Mouse (Mus musculus) T-helper 1 cell (primary cell): ENCODE measurements around the gene Slc28a1.
"Not testable (repeated sequence)": the region's sequence is repeated elsewhere in the genome, so short reads cannot be mapped to it uniquely, and the experiment has no call there.

Experiments used
- in situ Hi-C: fragments of 300-600 bp; cut with MboI, MseI; formaldehyde crosslinking; loops from one replicate; pipeline ENCODE4 v1.15.1; 2025; ENCODE audit warnings: high pct_unique_total_duplicates

Gene Slc28a1

DNA sequence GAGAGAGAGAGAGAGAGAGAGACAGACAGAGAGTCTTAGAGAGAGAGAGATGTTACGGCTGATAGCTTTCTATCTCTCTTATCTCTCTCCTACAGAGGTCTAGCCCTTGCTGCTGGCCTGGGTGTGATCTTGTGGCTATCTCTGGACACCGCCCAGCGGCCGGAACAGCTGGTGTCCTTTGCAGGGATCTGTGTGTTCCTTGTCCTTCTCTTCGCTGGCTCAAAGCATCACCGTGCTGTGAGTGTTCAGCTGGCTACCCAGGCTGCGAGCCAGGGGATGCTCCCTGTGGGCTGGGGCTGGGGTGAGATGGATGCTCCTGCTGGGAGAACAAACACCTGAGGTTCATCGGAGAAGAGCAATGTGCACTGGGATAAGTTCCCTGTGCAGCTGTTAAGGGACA lies 10.2 kb downstream of the Slc28a1 start:
- in situ Hi-C loops, result no loop called here

DNA sequence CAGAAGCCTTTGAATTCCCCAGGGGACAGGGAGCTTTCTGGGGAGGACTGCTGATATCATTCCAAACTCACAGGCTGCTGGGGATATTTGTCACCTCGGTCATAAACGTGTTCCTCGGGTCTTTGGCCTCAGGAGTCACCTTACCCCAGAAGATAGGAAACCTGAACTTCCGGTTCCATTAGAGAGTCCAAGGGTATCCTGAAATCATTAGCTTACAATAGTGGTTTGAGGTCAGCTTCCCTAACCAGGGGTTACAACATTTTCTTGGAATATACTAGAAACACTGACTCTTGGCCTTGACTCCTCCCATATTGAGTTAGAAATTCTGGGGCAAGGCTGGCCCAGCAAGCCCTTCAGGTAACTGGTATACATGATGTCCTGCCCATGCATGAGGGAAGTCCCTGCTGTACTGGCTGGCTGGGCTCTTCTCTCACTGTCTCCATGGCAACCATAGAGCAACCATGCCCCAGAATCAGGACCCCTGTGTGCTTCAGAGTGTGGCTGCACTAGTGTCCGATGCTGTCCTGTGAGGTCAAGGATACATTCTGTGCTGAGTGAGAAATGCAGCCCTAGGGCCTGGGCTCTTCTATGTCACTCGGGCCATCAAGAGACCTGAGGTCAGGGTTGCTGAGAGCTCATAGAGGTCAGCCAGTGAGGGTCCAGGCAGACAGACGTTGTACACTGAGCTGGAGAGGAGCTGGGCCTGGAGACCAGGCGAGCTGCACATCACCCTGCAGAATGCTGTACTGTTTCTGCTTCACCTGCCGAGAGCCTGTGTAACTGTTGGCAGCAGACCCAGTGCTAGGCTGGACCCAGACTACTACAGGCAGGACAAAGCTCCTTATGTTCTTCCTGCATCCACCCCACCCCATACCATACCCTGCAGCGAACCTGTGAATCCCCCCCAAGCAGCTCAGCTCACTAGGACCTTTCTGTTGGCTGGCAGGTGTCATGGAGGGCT lies 10.9 kb downstream of the Slc28a1 start:
- in situ Hi-C loops, result no loop called here

DNA sequence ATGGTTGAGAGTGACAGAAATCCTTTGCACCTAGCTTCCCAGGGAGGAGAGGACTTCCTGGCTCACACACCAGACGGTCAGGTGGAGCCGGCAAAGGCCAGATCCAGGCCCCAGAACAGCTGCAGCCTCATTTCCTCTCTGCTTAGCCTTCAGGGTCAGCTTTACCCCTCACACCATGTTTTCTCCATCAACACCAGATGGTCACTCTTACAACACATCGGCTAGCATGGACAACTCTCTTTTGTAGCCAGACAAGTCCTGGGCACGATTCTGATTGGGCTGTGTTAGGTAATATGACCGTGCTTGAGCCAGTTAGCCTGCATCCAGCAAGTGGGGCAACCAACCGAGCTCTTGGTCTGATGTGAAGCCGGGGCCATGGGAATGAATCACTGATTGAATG lies 17.3 kb downstream of the Slc28a1 start:
- in situ Hi-C loops, result no loop called here

DNA sequence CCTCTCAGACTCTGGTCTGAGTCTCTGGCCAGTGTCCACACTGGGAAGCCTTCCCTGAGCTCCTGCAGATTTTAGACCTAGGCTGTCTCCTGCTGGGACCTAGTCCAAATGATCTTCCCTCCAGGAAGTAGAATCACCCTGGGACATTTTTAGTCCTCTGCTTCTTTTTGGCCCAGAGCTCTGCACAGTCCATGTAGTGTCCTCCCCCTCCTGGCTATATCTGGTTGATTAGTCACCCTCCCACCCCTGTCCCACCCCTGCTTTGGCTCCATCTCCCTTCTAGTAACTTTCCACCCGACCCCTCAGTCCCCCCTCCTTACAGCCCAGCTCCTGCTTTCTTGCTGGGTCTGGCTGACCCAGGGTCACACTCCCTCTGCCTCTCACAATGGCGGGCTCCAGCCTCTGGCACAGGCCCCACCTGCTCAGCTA lies 18.3 kb downstream of the Slc28a1 start:
- in situ Hi-C loops, result no loop called here

DNA sequence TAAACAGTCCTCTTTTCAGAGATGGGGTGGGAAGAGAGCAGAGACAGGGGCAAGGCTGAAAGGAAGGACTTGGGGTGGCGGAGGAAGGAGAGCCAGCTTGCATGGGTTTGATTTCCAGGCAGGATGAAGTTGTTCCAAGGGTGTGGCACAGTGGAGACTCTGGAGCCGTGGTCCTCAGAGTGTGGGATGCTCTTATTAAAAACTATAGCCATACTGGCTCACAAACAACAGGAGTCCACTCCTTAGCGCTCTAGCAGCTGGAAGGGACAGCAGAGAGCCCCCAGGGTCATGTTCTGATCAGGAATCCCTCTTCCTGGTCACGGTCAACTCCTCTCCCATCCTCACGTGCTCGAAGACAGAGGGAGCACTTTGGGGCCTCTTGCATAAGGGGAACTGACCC lies 18.8 kb downstream of the Slc28a1 start:
- in situ Hi-C loops, result no loop called here

DNA sequence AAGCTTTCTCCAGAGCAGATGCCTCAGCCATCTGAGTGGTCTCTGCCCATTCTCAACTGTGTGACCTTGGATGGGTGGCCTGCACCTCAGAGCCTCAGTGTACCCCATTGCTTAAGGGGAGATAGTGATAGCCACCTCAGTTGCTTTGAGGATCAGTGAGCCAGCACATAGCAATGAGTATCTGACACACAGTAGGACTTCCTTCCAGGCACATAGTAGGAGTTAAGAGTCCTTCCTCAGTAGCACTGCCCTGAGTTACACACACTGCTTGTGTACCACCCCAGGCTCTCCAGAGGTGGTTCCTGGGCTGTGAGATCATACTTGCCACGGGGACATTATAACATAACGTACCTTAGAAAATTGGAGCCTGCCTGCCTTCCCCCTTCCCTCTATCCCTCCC lies 19.3 kb downstream of the Slc28a1 start:
- in situ Hi-C loops, result no loop called here

DNA sequence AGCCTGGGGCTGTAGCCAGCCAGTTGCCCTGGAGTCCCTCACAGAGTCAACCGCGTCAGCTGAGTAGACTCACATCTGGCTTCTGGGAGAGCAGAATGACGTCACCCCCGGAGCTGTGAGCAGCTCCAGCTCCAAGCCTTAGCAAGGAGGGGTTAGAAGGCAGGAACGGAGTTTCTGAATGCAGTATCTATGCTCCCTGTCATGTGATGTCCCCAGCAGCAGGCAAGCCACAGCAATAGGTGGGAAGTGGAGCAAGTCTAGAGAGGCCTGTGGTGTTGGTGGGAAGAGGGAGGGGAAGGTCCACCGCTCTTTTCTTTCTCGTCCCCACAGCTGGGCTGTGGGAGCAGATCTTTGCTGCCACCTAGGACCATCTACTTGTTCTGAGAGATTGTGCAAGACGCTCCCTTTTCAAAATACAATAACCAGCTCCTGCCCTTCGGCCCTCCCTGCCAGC lies 20.0 kb downstream of the Slc28a1 start:
- in situ Hi-C loops, result no loop called here

DNA sequence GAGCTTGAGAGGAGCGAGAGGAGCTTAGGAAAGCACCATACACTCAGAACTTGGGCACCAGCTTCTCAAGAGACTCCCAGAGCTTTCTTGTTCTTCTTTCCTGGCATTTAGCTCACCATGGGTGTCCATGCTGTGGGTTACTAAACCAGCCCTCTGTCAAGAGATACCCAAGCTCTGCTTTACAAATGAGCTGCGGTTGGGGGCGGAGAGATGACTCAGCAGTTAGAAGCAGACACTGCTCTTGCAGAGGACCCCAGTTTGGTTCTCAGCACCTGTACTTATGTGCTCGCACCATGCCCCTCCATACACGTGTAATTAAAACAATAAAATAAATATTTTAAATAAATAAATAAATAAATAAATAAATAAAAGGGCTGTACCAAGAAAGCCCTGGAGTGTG lies 22.7 kb downstream of the Slc28a1 start:
- in situ Hi-C loops, result no loop called here

DNA sequence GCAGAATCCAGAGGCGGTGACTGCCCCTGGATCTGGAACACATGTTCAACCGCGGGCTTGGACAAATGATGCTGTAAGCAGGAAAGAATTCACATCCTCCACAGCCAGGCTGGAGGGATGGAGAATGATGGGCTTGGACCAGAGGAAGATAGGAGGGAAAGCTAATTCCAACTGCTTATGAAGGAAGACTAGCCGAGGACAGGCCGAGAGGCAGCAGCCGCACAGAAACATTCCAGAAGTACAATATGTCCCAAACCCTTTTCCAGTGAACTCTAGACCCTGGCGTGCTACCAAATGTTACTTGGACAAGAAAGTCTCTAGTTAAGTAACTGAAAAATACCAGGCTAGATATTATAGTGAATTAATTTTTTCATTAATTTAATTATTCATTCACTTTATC lies 24.5 kb downstream of the Slc28a1 start:
- in situ Hi-C loops, result no loop called here

DNA sequence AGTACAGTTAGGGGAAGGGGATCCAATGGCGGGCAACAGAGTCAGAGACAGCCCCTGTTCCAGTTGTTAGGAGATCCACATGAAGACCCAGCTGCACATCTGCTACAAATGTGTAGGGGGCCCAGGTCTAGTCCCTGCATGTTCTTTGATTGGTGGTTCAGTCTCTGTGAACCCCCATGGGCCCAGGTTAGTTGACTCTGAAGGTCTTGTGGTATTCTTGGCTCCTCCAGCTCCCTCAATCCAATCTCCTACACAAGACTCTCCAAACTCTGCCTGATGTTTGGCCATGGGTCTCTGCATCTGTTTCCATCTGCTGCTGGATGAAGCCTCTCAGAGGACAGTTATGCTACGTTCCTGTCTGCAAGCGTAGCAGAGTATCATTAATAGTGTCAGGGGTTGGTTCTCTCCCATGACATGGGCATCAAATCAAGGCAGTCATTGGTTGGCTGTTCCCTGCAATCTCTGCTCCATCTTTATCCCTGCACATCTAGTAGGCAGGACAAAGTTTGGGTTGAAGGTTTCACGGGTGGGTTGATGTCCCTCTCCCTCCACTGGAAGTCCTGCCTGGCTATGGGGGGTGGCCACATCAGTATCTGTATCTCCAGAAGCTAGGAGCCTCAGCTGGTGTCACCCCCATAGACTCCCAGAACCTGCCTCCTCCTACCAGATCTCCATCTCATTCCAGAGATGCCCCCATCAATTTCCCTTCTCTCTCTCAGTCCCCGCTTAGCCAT lies 25.2 kb downstream of the Slc28a1 start:
- in situ Hi-C loops, result no loop called here

DNA sequence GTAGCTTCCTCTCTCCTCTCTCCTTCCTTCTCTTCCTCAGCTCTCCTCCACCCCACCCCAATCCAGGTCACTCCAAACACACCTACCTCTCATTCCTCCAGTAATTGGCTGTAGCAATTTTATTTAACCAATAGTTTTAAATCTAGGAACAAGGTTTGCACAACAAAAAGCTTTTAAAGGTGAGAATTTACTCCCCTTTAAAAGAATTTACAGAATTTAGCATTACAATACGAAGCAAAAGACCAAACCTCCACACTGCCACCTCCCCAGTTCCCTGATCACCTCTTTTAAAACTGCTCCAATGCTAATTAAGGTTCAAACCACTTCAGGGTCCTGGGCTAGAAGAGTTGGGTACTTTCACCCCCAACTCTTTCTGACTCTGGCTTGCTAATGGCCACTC lies 26.9 kb downstream of the Slc28a1 start:
- in situ Hi-C loops, result no loop called here

DNA sequence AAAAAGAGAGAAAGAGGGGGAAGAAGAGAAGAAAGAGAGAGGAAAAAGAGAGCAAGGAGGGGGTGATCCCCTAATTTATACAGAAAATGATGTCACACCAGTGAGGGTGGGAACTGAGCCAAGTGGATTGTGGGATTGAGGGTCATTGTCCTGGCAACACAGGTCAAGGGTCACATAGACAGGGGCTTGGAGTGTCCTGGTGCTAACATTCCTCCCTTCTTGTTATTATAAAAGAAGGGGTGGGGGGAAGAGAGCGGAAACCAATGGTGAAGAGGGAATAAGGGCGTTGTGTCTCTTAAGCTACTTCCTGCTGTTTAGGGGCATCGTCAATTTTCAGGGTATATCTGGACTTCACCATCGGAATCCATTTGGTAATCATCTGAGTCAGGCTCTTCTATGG lies 28.5 kb downstream of the Slc28a1 start:
- in situ Hi-C loops, result not testable (repeated sequence)

DNA sequence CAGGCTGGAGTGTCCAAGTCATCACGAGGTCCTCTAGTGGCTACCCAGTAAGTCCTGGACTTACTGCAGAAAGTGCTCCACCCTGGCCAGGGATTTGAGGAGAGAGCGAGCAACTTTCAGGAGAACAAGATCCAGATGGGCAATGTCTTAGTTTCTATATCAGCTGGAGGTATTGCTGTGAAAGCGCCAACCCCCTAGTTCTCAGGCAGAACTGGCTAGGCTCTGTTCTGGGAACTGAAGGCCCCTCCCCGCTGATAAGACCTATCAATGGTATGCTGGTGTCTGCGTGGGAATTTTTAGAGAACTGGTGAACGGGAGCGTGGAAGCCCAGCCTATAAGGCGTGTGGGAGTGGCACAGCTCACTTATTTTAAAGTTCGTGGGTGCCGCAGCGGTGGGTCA lies 35.2 kb downstream of the Slc28a1 start:
- in situ Hi-C loops, result no loop called here

DNA sequence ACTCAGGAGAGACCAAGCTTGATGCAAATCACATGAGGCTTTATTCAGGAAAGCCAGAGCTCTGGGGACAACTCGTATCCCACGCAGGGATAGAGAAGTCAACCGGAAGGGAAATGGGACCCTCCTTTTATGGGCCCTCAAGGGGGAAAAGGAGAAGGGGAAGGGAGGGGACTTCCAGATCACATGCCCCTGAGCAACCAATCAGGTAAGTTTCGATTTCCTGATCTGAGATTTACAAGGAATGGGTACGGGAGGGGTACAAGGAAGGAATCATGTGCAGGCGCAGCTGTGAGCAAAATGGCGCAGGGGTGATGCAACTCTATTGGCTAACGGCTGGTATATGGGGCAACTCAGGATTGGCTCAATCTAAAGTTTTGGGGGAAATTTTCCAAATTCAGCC lies 36.6 kb downstream of the Slc28a1 start:
- in situ Hi-C loops, result no loop called here

DNA sequence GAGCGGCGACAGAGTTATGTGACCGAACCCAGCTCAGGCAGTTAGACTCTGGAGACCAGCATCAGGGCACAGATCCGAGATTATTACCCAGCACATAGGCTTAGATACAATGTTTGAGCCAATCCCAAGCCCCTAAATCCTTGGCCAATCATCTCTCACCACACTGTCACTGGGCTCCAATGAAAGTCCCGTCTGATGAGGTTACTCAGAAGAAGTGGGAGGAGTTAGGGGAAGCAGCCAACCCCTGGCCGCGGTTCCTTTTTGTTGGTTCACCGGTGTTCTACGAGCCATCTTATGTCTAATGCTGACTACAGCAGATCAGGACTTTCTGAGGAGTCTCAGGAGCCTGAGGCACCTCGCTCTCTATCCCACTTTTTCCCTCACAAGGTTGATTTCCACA lies 37.7 kb downstream of the Slc28a1 start:
- in situ Hi-C loops, result no loop called here

DNA sequence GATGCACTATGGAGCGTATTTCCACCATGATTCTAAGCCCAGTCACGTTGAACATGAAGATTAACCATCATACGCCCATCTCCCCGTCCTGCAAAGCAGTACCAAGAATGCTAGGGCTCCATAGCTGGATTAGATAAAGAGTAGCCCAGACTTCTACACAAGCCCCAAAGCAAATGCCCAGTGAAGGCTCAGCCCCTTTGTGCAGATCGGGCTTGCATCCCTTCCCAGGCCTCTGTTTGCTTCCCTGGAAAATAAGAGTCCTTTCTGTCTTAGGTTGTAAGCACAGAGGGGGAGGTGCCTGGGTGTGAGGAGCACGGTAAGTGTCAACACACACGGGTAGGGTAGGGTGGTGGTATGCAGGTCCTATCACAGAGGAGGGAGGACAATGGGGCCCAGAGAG lies 38.2 kb downstream of the Slc28a1 start:
- in situ Hi-C loops, result no loop called here

DNA sequence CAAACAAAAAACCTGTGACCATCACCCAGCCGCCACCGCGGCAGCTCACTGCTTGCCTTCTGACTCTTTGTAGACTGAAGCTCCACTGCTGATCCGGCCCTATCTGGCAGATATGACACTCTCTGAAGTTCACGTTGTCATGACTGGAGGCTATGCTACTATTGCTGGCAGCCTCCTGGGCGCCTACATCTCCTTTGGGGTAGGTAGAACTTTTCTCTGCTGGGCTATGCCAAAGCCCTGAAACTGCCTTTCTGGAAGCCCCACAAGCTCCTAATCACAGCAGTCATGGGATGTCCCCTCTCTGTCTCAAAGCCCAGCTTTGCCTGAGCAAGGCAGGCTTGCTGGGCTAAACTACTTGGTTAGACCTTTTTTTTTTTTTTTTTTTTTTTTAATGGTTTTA lies 38.7 kb downstream of the Slc28a1 start:
- in situ Hi-C loops, result no loop called here

DNA sequence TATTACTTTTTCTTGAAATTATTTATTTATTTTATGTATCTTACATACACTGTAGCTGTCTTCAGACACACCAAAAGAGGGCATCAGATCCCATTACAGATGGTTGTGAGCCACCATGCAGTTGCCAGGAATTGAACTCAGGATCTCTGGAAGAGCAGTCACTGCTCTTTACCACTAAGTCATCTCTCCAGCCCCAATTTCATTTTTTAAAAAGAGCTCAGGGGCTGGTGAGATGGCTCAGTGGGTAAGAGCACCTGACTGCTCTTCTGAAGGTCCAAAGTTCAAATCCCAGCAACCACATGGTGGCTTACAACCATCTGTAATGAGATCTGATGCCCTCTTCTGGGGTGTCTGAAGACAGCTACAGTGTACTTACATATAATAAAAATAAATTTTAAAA lies 39.6 kb downstream of the Slc28a1 start:
- in situ Hi-C loops, result not testable (repeated sequence)

DNA sequence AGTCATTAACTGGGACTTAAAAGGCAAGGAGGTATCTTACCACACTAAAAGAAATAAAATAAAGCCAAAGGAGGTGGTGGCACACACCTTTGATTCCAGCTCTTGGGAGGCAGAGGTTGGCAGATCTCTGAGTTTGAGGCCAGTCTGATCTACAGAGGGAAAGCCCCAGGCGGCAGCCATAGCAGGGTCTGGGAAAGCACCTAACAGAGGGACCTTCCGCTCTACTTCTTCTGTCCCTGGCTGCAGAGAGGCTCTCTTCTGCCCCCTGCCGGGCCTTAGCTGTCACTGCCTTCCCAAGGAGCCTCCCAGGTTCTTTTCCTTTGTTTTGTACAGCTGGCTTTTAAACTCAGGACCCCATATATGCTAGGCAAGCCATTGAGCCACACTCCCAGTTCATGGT lies 40.4 kb downstream of the Slc28a1 start:
- in situ Hi-C loops, result no loop called here

DNA sequence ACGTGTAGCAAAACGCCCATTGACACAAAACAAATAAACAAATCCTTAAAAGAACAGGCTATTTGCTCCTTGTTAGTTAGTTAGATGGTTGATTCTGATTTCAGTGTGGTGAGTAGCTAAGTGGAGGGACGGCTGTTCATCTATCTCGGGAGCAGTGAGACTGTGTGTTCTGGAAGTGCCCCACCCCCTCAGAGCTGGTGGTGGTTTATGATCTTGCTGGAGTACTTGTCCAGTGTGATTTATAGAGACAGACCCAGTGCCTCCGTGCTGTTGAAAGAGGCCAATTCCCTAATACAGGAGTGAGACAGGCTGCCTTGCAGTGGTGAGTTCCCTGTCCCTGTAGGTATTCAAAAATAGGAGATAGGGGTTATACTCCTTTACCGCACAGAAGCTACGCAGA lies 44.3 kb downstream of the Slc28a1 start:
- in situ Hi-C loops, result no loop called here

DNA sequence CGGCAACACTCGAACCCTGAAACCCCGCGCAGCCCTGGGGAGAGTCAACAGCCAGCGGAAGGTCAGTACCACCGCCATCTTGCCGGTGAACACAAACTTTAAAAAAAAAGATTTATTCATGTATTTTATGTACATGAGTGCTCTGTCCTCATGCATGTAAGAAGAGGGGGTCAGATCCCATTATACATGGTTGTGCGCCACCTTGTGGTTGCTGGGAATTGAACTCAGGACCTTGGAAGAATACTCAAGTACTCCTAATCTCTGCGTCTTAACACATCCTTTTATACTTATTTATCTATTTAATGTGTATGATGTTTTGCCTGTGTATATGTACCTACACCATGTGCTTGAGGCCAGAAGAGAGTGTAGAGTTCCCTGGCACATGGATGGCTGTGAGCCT lies 47.1 kb downstream of the Slc28a1 start:
- in situ Hi-C loops, result loop anchor here (5.0 to 10.0 kb wide), 3 partner anchors 153 to 601 kb away; partner anchors contain the start of gene Ramac

DNA sequence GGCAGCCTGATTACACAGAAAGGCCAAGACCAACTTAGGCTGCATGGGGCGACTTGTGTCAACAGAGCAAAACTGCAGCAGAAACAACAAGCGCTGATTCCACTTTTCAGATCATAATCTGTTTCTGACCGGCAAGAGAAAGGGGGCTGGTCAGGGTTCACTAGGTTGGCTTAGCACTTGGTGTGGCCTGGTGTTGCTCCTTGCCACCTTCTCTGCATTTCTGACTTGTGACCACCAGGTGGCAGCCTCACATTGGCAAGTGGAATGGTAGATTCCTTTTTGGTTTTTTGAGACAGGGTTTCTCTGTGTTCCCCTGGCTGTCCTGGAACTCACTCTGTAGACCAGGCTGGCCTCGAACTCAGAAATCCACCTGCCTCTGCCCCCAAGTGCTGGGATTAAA lies 47.7 kb downstream of the Slc28a1 start:
- in situ Hi-C loops, result loop anchor here (5.0 to 10.0 kb wide), 3 partner anchors 152 to 600 kb away; partner anchors contain the start of gene Ramac

DNA sequence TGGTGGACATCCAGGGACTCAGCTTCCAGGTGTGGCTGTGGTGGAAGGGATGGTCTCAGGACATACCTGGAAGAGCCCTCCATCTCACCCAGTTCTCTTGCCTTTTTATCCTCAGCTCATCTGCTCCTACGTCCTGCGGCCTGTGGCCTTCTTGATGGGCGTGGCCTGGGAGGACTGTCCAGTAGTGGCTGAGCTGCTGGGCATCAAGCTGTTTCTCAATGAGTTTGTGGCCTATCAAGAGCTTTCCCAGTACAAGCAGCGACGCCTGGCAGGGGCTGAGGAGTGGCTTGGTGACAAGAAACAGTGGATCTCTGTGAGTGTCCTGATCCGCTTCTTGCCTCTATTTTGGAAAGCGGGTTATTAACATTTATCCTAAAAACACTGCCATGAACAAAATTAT lies 49.8 kb downstream of the Slc28a1 start:
- in situ Hi-C loops, result loop anchor here (5.0 to 10.0 kb wide), 3 partner anchors 150 to 598 kb away; partner anchors contain the start of gene Ramac
